Mouse (Mus musculus) thymus, adult 2 months (tissue): ENCODE results near the gene Ankrd39.

Experiments
- CTCF ChIP-seq: fragments of 200-500 bp; IDR thresholded peaks from 2 replicates; pipeline ENCODE4 v1.5.1; 2012; ENCODE audit warnings: mild to moderate bottlenecking, control low read depth, low read length, moderate library complexity, borderline replicate concordance; ENCODE audit not compliant: control insufficient read depth, poor library complexity, insufficient read depth; ENCODE audit errors: extremely low read depth
- POLR2A ChIP-seq: fragments of 200-500 bp; IDR thresholded peaks from 2 replicates; pipeline ENCODE4 v1.6.1; 2012; ENCODE audit warnings: mild to moderate bottlenecking, low read length, control low read depth, moderate library complexity; ENCODE audit not compliant: control insufficient read depth, poor library complexity, insufficient read depth; ENCODE audit errors: extremely low read depth

DNA sequence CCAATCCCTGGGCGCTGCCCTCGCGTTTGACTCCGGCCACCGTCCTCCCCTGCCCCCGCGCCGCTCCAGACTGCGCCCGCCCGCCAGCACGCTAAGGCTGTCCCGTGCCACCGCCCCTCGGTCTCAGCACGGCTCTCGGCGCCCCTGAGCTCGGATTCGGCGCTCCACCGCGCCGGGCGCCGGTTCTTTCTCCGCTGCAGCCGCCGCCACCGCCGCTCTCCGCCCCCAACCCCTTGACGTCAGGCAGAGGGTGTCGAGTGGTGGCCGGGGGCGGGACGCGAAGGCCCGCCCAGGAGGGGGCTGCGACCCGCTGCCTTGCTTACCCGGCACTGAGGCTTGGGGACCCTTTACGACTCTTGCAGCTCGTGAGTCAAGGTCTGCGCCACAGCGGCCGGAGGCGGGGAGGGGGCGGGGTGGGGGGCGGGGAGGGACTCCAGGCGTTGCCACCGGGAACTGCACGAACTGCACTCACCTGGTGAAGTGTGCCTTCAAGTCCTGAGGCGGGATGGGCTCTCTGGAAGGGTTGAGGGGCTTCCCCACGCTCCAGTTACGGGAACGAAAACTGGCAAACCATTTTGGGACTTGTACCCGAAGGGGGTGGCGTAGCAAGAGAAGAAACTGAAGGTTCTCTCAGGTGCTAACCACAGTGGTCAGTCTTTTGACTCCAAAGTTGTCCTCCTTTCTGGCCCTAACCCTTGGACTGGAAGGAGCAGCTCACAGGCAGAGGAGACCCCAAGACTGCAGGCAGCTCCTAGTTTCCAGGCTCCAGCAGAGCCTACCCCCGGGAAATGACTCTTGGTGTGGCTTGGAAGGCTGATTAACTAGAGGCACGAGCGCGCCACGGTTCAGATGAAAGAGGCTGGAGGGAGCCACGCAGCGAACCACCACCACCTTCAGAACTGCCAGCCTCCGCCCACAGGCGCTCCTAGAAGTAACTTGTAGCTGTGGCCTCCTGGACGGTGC is 11.1 kb upstream of the Ankrd39 start, which contains the start of gene Sema4c:
- no peak for TF ChIP-seq CTCF
- no peak for TF ChIP-seq POLR2A
